Mouse (Mus musculus) hematopoietic stem cell, adult 5-6 weeks (primary cell): ENCODE results near the gene Gm45062. TPM values are rescaled to one million over a fixed set of nuclear protein-coding genes. Genes with fewer than 3 reads are reported as not detected.

Experiments
- total RNA-seq: library from RNA; stranded (forward); fragments of 172-1452, 232-1000 nt; gene quantifications from 2 replicates; pipeline ENCODE4 v1.2.3, GENCODE M21; 2017

Gene Gm45062
- total RNA-seq, 1 experiment from 2014 or later, result 4.7 TPM

Other genes starting within 250 kb of the Gm45062 start
- gene Col28a1, start 66.8 kb upstream of the Gm45062 start, total RNA-seq, result not detected in 2 replicates
- 34.3 and 39.3 TPM in 2 replicates for gene Mios, start 50.2 kb upstream of the Gm45062 start, total RNA-seq
- gene Rpa3, start 277 bp upstream of the Gm45062 start, total RNA-seq, result 69.3 and 84.3 TPM in 2 replicates
- gene Umad1, start 162 bp upstream of the Gm45062 start, total RNA-seq, result 7.3 and 9.5 TPM in 2 replicates